Mouse (Mus musculus): ENCODE measurements at regions not wholly inside any gene's neighbourhood (a gene's known extent, or its start where the extent isn't known, plus 50 kb on each side); places are given as distances from the start of the nearest gene placed in this dataset.

- no peak for DNase-seq (ENCODE audit: low read depth, low spot score)
Measured at GRCm38 (mm10) chr17:63003911-63004310, 122.8 kb upstream of the Efna5 start.

GRCm38 (mm10) chr17:63002729-63003128 lies 121.6 kb upstream of the Efna5 start:
- DNase-seq (ENCODE audit: low read depth, low spot score), result no peak

- DNase-seq (ENCODE audit: low read depth, low spot score), result no peak
Measured at GRCm38 (mm10) chr17:63001898-63002297, 120.8 kb upstream of the Efna5 start.

GRCm38 (mm10) chr17:62997691-62998090 lies 116.6 kb upstream of the Efna5 start:
- DNase-seq (ENCODE audit: low read depth, low spot score), result no peak

- DNase-seq (ENCODE audit: low read depth, low spot score), result no peak
Measured at GRCm38 (mm10) chr17:62995316-62995715, 114.2 kb upstream of the Efna5 start.

- DNase-seq (ENCODE audit: low read depth, low spot score), result no peak
Measured at GRCm38 (mm10) chr17:62992977-62993376, 111.9 kb upstream of the Efna5 start.

- DNase-seq (ENCODE audit: low read depth, low spot score), result no peak
Measured at GRCm38 (mm10) chr17:62986304-62986703, 105.2 kb upstream of the Efna5 start.

- DNase-seq (ENCODE audit: low read depth, low spot score), result no peak
Measured at GRCm38 (mm10) chr17:62980337-62980736, 99.2 kb upstream of the Efna5 start.

GRCm38 (mm10) chr17:62977561-62977960 lies 96.4 kb upstream of the Efna5 start:
- DNase-seq (ENCODE audit: low read depth, low spot score), result no peak

GRCm38 (mm10) chr17:62977136-62977535 lies 96.0 kb upstream of the Efna5 start:
- no peak for DNase-seq (ENCODE audit: low read depth, low spot score)

- no peak for DNase-seq (ENCODE audit: low read depth, low spot score)
Measured at GRCm38 (mm10) chr17:62974627-62975279, 93.6 kb upstream of the Efna5 start.

GRCm38 (mm10) chr17:62969025-62969424 lies 87.9 kb upstream of the Efna5 start:
- no peak for DNase-seq (ENCODE audit: low read depth, low spot score)

GRCm38 (mm10) chr17:62963824-62964223 lies 82.7 kb upstream of the Efna5 start:
- no peak for DNase-seq (ENCODE audit: low read depth, low spot score)

GRCm38 (mm10) chr17:62962292-62962618 lies 81.1 kb upstream of the Efna5 start:
- no peak for DNase-seq (ENCODE audit: low read depth, low spot score)

GRCm38 (mm10) chr17:62961596-62962291 lies 80.6 kb upstream of the Efna5 start:
- no peak for DNase-seq (ENCODE audit: low read depth, low spot score)

GRCm38 (mm10) chr17:62959146-62959545 lies 78.0 kb upstream of the Efna5 start:
- no peak for DNase-seq (ENCODE audit: low read depth, low spot score)

GRCm38 (mm10) chr17:62947537-62948193 lies 66.5 kb upstream of the Efna5 start:
- DNase-seq (ENCODE audit: low read depth, low spot score), result no peak

GRCm38 (mm10) chr17:62940573-62941252 lies 59.6 kb upstream of the Efna5 start:
- no peak for DNase-seq (ENCODE audit: low read depth, low spot score)

- peak; percentile 27 for DNase-seq (ENCODE audit: low read depth, low spot score)
Measured at GRCm38 (mm10) chr17:62939930-62940572, 58.9 kb upstream of the Efna5 start.

- no peak for DNase-seq (ENCODE audit: low read depth, low spot score)
Measured at GRCm38 (mm10) chr17:62939171-62939570, 58.1 kb upstream of the Efna5 start.

Measured in ES-CJ7 (cell line).